Mouse (Mus musculus): ENCODE measurements around the gene Spc25. TPM values are rescaled to one million over a fixed set of nuclear protein-coding genes. Genes with fewer than 3 reads are reported as not detected.

The Spc25 gene
- 19.1 and 25.9 TPM in 2 replicates for polyA plus RNA-seq (2012)

DNA sequence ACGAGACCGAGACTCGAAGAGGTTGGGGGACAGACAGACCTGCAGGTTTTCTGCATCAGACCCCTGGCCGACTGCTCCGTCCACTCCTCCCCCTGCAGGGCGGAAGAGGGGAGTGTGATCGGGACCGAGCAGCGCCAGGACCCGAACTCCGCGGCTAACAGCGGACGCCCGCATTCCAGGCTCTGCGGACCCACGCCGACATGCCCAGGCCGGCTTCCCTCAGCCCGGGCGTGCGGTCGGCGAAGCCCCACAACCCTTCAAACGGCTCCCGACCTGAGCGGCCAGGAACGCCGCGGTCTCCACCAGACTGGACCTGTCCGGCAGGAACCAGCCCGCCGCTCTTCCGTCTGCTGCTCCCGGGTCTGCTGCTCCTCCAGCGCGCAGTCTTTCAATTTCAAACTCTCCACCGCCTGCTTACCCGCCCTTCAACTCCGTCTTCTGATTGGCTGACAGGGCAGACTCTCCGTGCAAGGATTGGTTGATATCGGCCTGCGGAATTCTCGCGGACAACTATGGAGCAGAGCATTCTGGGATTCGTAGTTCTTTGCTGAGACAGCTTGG, at the start of gene Spc25:
Gene Spc25, minus strand, starts transcription at position 404 of the 561 bp plus-strand sequence.
- TF ChIP-seq GATA1 (IDR thresholded peaks at IDR 0.05; ENCODE audit: low read length), result no peak

DNA sequence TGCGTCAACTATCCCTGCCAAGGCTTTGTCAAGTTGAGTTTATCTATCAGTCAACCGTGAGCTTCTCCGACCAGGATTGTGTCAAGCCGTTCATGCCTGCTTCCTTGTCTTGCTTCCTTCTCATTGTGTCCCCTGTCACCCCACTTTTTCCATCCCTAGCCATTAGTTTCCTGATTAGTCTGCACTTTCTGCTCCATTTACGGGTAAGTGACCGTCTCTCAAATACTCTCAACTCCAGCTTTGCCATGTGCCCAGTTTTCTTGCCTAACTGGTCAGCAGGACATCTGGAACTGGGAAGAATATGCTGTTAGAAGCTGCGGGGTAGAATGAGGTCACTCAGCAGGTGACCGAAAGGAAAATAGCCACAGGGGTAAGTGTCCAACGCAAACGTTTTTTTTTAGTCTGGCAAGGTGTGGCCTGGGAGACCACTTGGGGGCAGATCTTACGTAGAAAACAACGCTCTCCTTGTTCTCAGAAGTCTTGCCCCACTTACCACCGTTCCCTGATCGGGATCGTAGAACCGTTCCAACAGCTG, 42.3 kb upstream of the Spc25 start:
- no peak for TF ChIP-seq GATA1 (IDR thresholded peaks at IDR 0.05; ENCODE audit: low read length)

DNA sequence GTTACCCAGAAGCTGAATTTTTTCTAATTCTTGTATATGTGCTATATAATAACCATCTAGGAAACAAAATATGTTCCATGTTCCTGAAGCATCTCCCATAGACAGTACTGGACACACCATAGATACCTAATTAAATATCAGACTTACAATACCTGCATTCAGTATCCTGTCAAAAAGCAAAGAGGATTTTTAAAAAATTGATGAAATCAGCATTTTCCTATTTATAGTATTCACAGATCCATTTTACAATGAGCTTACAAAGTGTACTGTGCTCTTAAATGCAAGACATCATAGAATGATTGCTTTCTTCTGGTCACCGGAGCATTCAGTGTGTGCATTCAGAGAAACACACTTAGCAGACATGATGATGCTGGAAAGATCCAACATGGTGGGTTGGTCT, 41.1 kb upstream of the Spc25 start:
- no peak for TF ChIP-seq GATA1 (IDR thresholded peaks at IDR 0.05; ENCODE audit: low read length)

DNA sequence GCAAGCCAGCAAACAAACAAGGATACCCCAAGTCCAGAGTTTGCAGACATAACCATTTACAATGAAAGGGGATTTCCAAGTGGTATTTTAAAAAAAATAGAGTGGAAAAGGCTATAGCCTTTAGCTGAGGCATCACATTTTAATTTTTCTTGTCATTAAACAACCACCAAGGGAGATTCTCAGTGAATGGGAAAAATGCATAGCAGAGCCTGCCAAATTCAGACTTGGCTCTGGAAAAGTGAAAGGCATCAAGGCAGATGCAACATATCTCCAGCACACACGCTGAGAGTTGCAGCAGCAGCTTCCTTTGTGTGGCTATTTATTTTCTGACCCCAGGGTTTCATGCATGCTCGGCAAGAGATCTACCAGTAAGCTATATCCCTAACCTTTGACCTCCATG, 38.9 kb upstream of the Spc25 start:
- no peak for TF ChIP-seq GATA1 (IDR thresholded peaks at IDR 0.05; ENCODE audit: low read length)

DNA sequence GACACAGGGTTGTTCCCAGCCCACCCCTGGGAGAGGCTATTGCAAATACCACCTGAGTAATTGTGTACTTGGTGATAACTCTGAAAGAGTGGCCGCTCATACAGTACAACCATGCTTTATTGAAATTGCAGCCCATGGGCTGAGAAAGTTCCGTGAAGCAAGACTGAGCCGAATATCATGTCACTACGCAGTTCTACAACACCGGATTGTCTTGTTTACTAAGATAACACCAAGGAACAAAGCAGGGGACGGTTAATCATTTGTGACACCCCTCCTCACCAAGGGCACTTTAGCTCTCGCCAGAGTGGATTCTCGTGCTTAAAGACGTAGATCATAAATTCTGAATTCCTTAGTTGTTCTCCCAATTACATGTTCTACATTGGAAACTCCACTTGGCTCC, 33.3 kb upstream of the Spc25 start:
- TF ChIP-seq GATA1 (IDR thresholded peaks at IDR 0.05; ENCODE audit: low read length), result no peak

DNA sequence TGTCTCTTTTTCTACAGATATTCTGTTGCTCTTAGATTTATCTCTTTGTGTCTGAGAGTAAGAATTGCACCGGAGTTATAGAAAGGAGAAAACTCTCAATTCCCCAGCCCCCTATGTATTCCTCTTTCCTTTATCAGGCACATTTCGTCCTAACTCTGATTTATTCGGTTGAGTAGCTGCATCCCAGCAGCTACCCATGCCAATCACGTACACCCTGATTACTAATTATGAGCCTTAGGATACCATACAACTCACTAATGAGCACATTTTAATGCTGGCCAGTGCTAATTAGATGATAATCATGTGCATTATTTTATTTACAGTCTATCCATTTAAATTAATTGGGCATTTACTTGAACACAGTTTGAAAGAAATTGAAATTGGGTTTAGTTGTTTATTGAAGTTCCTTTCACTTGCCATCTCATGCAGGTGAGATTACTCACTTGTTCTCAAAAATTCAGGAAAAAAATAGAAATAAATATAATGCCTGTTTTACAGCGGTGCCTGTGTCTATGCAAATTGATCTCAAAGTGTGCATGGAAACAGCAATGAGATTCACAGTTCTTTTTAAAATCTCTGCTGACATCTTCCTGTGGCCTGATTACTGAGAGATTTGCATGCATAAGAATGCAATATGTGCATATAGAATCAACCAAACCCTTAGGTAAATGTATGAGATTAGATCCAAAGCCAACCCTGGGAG, 29.1 kb upstream of the Spc25 start:
- TF ChIP-seq GATA1 (IDR thresholded peaks at IDR 0.05; ENCODE audit: low read length), result no peak

DNA sequence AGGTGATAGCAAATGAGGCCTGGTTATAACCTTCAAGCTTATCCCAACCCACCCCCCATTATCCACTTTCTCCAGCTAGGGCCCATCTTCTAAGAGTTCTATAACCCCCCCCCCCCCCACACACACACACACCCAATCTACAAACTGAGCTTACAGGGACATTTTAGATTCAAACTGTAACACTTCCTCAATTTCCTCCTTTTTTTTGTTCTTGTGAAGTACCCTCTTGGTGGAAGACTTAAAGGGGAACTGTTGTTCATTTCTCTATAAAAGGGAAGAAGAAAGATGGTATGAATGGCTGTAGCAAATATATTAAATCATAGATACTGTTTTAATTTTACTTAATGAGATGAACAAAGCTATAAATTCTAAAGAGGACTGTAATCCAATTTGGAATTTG, 26.1 kb upstream of the Spc25 start:
- TF ChIP-seq GATA1 (IDR thresholded peaks at IDR 0.05; ENCODE audit: low read length), result no peak

DNA sequence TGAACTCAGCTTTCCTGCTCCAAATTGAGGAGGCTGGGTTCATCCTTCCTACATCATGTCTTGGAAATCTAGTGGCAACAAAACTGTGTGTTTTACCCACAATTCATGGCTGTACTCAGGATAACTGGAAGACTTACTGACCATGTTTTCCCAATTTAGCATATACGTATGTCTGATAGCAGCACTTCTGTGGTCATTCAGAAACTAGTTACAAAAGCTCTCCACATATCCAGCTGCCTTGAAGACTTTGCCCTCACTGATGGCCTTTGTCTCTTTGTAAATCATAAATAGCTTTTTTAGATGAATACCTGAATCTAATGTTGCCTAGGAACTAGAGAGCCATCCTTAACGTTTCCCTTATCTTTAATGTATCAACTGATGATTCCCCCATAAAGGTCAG, 24.1 kb upstream of the Spc25 start:
- TF ChIP-seq GATA1 (IDR thresholded peaks at IDR 0.05; ENCODE audit: low read length), result no peak

DNA sequence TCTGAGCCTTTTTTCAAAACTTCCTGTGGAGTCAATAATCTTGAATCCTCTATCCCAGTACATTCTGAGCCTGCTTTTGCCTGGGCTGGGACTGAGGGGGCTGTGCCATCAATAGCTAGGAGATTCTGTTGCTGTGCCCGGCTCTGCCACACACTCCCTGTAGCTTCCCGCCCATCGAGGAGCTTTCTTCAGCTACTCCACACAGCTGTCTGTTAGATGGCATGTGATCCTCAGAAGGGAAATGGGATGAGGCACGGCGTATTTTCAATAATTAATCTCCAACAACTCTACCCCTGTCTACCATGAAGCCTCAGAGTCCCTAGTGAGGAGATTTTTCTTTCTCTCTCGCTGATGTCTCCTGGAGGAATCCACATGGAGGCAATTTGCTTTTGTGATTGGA, 22.6 kb upstream of the Spc25 start:
- no peak for TF ChIP-seq GATA1 (IDR thresholded peaks at IDR 0.05; ENCODE audit: low read length)

DNA sequence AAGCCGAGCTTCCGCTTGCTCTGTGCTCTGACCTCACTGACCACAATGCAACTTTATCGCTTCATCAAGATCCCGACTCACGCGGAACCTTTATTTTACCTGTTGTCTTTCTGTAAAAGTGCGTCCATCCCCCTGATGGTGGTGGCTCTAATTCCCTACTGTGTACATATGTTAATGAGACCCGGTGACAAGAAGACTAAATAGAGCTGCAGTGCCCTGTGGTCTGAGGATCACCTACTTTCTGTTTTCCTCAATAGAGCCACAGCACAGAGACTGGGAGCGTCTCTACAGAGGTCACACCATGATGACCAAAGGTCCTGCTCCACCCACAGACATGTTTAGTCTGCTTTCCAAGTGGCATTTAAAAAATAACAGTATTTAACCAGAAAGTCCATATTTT, 20.9 kb upstream of the Spc25 start:
- TF ChIP-seq GATA1 (IDR thresholded peaks at IDR 0.05; ENCODE audit: low read length), result no peak

DNA sequence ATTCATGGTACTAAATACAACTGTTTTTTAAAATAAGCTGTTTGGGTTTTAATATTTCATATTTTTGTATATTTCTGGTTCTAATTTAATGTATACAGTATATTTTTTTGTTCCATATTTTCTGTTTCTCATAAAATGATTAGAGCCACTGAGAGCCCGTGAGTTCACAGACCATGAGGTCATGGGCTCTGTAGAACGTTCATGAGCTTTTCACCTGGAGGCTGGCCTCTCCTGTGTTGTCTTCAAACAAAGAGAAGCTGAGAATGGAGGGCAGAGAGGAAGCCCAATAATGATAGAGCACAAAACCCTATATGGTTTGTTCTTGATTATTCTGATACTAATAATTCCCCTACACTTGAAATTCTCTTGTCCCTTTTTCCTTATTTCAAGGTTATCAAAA, 18.7 kb upstream of the Spc25 start:
- no peak for TF ChIP-seq GATA1 (IDR thresholded peaks at IDR 0.05; ENCODE audit: low read length)

DNA sequence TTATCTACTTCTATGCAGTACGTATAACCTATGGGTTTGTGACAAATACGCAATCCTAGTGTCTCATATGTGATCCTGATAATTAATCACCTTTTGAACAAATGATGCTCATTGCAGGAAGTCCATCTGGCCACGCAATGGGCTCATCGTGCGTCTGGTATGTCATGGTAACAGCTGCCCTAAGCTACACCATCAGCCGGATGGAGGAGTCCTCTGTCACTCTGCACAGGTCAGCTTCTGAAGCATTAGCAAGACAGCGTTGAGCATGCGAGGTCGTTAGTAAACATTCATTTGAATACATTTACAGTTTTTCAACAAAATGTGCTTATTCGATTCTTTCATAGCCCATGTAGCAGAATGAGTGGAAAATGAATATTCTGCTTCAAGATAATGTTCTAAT, 16.8 kb upstream of the Spc25 start:
- TF ChIP-seq GATA1 (IDR thresholded peaks at IDR 0.05; ENCODE audit: low read length), result no peak

DNA sequence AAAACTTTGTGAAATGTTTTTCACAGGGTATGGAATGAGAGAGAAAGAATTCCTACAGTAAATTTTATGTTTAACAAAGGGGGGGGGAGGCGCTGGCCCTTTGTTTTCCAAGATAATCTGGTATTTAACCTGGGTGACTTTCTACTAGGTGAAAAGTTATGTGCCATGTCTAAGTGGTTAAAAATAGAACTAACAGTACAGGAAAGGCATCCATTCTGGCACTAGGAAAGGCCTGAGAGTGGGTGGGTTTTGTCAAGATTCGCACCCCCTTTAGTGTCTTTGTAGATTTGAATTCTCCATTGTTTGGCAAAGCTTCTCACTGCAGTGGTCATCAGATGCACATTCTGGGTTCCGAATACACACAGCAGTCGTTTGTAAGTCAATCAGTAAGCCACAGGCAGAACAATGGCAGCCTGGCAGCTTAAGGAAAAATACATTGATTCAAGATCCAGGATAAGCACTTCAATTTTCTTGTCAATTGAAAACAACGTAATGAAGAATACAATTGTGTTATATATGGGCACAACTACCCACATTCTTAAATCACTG, 15.9 kb upstream of the Spc25 start:
- TF ChIP-seq GATA1 (IDR thresholded peaks at IDR 0.05; ENCODE audit: low read length), result no peak

DNA sequence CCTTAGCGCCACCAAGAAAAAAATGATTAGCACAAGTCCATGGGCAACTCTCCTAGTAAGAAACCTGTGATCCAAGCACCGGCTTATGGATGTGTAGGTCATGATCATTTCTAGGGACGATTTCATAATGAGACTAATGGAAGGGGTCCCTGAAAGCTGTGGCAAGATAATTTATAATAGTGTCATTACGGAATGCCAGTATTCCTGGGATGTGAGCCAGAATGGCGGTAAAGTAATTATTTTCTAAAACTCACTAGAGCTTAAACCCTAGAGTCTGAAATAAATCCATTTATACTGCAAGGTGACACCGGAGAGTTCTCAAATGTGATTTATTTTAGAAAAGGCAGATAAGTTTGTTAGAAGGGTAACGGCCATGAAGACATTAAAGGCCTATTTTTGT, 9.2 kb upstream of the Spc25 start:
- TF ChIP-seq GATA1 (IDR thresholded peaks at IDR 0.05; ENCODE audit: low read length), result no peak

DNA sequence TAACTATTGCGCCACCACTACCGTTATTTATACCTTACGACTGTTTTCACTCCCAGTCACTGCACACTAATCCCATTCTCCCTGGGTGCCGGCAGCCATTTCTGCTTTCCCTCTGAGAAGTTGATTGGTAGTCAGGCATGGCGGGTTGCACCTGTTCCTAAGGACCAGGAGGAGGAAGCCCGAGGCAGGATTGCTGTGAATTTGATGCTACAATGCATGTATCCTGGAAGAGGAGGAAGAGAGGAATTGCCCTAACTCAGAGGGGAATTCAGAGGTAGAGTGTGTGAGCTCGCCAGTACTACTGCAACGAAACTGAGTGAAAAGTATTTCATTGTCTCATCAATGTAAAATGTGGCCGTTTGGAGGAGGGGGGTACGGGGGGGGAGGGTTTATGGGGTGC, 6.7 kb upstream of the Spc25 start:
- no peak for TF ChIP-seq GATA1 (IDR thresholded peaks at IDR 0.05; ENCODE audit: low read length)

DNA sequence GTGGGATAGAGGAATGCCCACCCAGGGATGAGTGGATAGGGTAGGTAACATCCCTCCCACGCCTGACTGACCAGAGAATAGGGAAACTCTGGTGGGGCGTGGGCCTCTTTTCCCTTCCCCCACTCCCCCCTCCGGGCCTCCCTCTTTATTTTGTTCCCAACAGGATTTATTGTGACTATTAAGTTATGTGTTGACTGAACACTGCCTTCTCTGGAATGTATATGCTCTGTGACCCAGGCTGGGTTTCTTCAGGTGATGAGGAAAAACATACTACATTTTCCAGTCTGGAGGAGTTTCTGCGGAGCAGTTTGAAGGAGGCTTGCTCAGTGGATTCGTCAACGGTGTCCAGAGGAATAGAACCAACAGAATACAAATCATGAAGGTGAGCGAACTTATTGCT, 4.8 kb upstream of the Spc25 start, which contains the start of gene G6pc2:
Gene G6pc2, plus strand, starts transcription at position 301 of the 400 bp plus-strand sequence.
- TF ChIP-seq GATA1 (IDR thresholded peaks at IDR 0.05; ENCODE audit: low read length), result no peak

DNA sequence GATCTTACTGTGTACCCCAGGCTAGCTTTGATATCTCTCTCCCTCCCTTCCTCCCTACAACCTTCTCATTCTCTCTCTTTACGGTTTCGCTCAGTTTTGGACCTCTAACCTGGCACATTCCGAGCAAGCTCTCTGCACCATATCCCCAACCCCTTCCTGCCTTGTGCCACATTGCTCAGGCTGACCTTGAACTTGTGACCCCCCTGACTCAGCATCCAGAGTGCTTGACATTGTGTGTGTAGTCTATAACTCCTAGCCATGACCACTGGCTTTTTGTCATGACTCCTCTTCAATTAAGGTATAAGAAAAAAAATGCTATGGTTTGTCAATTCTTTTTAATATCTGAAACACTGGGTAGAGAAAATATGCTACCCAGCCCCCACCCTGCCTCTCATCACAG, 3.7 kb upstream of the Spc25 start:
- TF ChIP-seq GATA1 (IDR thresholded peaks at IDR 0.05; ENCODE audit: low read length), result no peak

All from G1E-ER4 (cell line).